Mouse (Mus musculus) E14TG2a.4 (cell line): ENCODE measurements around the gene Hexim2.

Experiments
- CTCF ChIP-seq: conservative IDR thresholded peaks from 2 replicates; pipeline ENCODE4 v1.5.1; 2014; ENCODE audit warnings: low read length
- POU5F1 ChIP-seq: IDR thresholded peaks from 2 replicates; pipeline ENCODE4 v1.6.1; 2014; ENCODE audit warnings: low read length, borderline replicate concordance

DNA sequence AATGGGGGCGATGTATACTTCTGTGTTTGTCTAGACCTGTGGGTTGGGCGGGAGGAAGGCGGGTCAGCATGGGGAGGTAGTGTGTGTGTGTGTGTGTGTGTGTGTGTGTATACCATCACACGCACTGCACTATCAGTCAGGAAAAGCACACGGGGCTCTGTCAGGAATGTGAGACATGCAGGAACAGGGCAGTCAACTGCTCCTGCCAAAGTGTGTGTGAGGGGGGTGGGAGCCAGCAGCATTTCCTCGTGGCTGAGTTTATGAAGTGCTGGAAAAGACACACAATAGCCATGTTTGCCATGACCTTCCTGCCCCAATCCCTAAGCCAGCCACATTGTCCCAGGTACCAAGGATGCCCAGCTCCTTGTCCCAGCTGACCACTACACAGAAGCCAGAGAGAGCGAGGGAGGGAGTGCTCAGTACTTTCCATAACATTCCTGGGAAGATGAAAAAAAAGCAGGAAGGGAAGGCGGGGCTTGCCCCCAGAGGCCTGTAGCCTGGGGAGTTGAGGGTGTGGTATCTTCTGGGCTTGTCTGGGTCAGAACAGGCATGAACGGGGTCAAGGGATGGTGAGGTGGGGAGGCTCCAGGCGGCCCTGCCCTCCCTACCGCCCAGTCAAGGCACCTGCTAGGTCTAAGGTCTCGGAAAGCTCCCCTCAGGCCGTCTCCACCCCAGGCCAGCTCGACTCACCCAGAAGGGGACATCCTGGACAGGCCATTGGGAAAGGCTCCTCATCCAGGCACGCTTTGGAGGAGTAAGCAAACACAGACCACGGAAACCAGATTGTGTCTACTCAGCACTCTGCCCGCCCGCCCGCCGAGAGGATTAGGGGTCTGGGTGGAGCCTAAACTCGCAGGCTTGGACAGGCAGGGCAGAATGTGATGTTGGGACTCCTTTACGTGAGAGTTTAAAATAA, 35.0 kb upstream of the Hexim2 start:
- TF ChIP-seq CTCF (no peak), POU5F1 (no peak)
